Mouse (Mus musculus): ENCODE results near the gene Fgf23.

GRCm38 (mm10) chr6:127103506-127104275, 31.0 kb downstream of the Fgf23 start:
- no peak for TF ChIP-seq CTCF (IDR thresholded peaks at IDR 0.05; ENCODE audit: borderline replicate concordance, insufficient read depth, low read length)
- no peak for TF ChIP-seq POLR2A (IDR thresholded peaks at IDR 0.05; ENCODE audit: low read depth, low read length)
